In genomic region chr11:72795149-72795454, GRCm38 (mm10) we compare ENCODE assay signal across 9 mouse cellular contexts. TPM values are rescaled to one million over a fixed set of nuclear protein-coding genes. Genes with fewer than 3 reads are reported as not detected.
A peak's percentile ranks its signal among the peaks of the same experiment; 100 is the strongest.
DNase-seq lines count a peak whose midpoint lies in the region; ATAC-seq and TF ChIP-seq lines count a peak whose summit lies in the region.
"Had no signal": no experiment of that assay in that cellular context is flagged by ENCODE, and none has a peak within 500 bp of the region (broad histone marks: within the 10 kb centered on the region; RNA-seq: fewer than 3 reads in every experiment).

No protein-coding gene starts in this region.

- WGBS in lung, embryonic 14.5 days = 17% methylated on average over 14 of the region's 14 CpGs
- 24% methylated on average over 14 of the region's 14 CpGs for WGBS in forebrain, embryonic 10.5 days
- 18% methylated on average over 14 of the region's 14 CpGs for WGBS in limb, embryonic 13.5 days
- 15% methylated on average over 14 of the region's 14 CpGs for WGBS in olfactory bulb, adult 2 months

- peak overlapping the region; percentile 81 for H3K27ac ChIP-seq in lung, embryonic 14.5 days (ENCODE audit: low read depth)
- H3K27ac ChIP-seq in forebrain, embryonic 10.5 days = peak overlapping the region; percentile 93
- H3K27ac ChIP-seq in limb, embryonic 13.5 days = peak overlapping the region; percentile 86
- peak overlapping the region; percentile 88 for H3K27ac ChIP-seq in olfactory bulb, adult 2 months (ENCODE audit: insufficient read depth, low read depth, low read length)

- H3K9me3 ChIP-seq in lung, embryonic 14.5 days (ENCODE audit: low read depth, low read length) = no peaks in the 10 kb centered on the region
- no peaks in the 10 kb centered on the region for H3K9me3 ChIP-seq in forebrain, embryonic 10.5 days
- no peaks in the 10 kb centered on the region for H3K9me3 ChIP-seq in limb, embryonic 13.5 days

- peak overlapping the region; percentile 85 for H3K9ac ChIP-seq in lung, embryonic 14.5 days
- peak overlapping the region; percentile 84 for H3K9ac ChIP-seq in limb, embryonic 13.5 days

- intact Hi-C loops in left cerebral cortex, postnatal 14 days (cut with DNase I) = no loop called here
- intact Hi-C loops in left cerebral cortex, postnatal 10 days (cut with DNase I) = no loop called here

- no peaks in the 10 kb centered on the region for H3K36me3 ChIP-seq in lung, embryonic 14.5 days (ENCODE audit: insufficient read depth)
- no peaks in the 10 kb centered on the region for H3K36me3 ChIP-seq in forebrain, embryonic 10.5 days (replicated peaks)
- H3K36me3 ChIP-seq in limb, embryonic 13.5 days = no peaks in the 10 kb centered on the region

- no peak for TF ChIP-seq CTCF in lung, embryonic 14.5 days (IDR thresholded peaks at IDR 0.05; ENCODE audit: low read depth)
- TF ChIP-seq CTCF in olfactory bulb, adult 2 months (IDR thresholded peaks at IDR 0.05; ENCODE audit: insufficient read depth, low read depth, low read length) = no peak

- TF ChIP-seq POLR2A in olfactory bulb, adult 2 months (IDR thresholded peaks at IDR 0.05; ENCODE audit: insufficient read depth, low read depth, low read length) = no peak

- peak; percentile 52 for ATAC-seq in lung, embryonic 14.5 days (ENCODE audit: insufficient read depth)
- peak; percentile 17; the same call in 1 of the 2 replicates for ATAC-seq in limb, embryonic 13.5 days (ENCODE audit: low FRiP score, low read depth)

- H3K27me3 ChIP-seq in lung, embryonic 14.5 days (ENCODE audit: insufficient read depth, low read length) = no peaks in the 10 kb centered on the region
- no peaks in the 10 kb centered on the region for H3K27me3 ChIP-seq in forebrain, embryonic 10.5 days (ENCODE audit: poor library complexity, severe bottlenecking)
- H3K27me3 ChIP-seq in limb, embryonic 13.5 days = no peaks in the 10 kb centered on the region

- H3K4me2 ChIP-seq in lung, embryonic 14.5 days = peak overlapping the region; percentile 66
- peak overlapping the region; percentile 90 for H3K4me2 ChIP-seq in limb, embryonic 13.5 days (replicated peaks)

- H3K4me1 ChIP-seq in lung, embryonic 14.5 days (ENCODE audit: insufficient read depth) = no peaks in the 10 kb centered on the region
- peaks cover 20% of the 10 kb centered on the region for H3K4me1 ChIP-seq in forebrain, embryonic 10.5 days
- H3K4me1 ChIP-seq in limb, embryonic 13.5 days = peaks cover 14% of the 10 kb centered on the region
- no peaks in the 10 kb centered on the region for H3K4me1 ChIP-seq in olfactory bulb, adult 2 months (ENCODE audit: control insufficient read depth, insufficient read depth, low read length)

- DNase-seq in lung, embryonic 14.5 days = no peak
- no peak for DNase-seq in lung, postnatal 4 days
- DNase-seq in forebrain, embryonic 10.5 days (ENCODE audit: extremely low spot score, low spot score) = no peak
- no peak for DNase-seq in left cerebral cortex, postnatal 14 days (ENCODE audit: low spot score in 2 of 2)
- no peak for DNase-seq in left cerebral cortex, postnatal 10 days (ENCODE audit: extremely low spot score in 1 of 2, low spot score in 2 of 2)
- no peak for DNase-seq in cerebellum, adult 18-20 months
- DNase-seq: cerebellum, adult 11 months had no signal

- H3K4me3 ChIP-seq in lung, embryonic 14.5 days (ENCODE audit: low read depth, low read length) = peak overlapping the region; percentile 96
- H3K4me3 ChIP-seq in forebrain, embryonic 10.5 days = peak overlapping the region; percentile 99
- H3K4me3 ChIP-seq in limb, embryonic 13.5 days = peak overlapping the region; percentile 95
- peak overlapping the region; percentile 77 for H3K4me3 ChIP-seq in olfactory bulb, adult 2 months (ENCODE audit: insufficient read depth, low read depth, low read length)

RNA-seq across cellular contexts. Expression of gene Cyb5d2, which starts 0.8 kb away (rescaled TPM):
- polyA plus RNA-seq in lung, embryonic 14.5 days (2014; fragmentation: Nextera tagmentation; extraction: Ambion mirVana) = 4.3 and 4.7 TPM in 2 replicates
- 4.7 and 4.9 TPM in 2 replicates for polyA plus RNA-seq in forebrain, embryonic 10.5 days (2016; fragmentation: Nextera tagmentation; extraction: Ambion mirVana)
- polyA plus RNA-seq in limb, embryonic 13.5 days (2015; fragmentation: Nextera tagmentation; extraction: Ambion mirVana) = 6.5 and 6.7 TPM in 2 replicates
- polyA plus RNA-seq in olfactory bulb, adult 2 months (2012; ENCODE audit: insufficient read depth, insufficient read length, low replicate concordance, missing spikeins) = not detected in 2 replicates
- total RNA-seq in left cerebral cortex, postnatal 14 days (2021) = 10 to 100 TPM; 11.6 to 13.1 TPM
- 10 to 100 TPM in 1 of 2 experiments, 1 to 10 TPM in 1; 8.6 to 11.5 TPM for total RNA-seq in left cerebral cortex, postnatal 10 days (2021)

RNA-seq across cellular contexts. Expression of gene Zzef1, which starts 0.9 kb away (rescaled TPM):
- polyA plus RNA-seq in lung, embryonic 14.5 days (2014; fragmentation: Nextera tagmentation; extraction: Ambion mirVana) = 12.2 and 12.6 TPM in 2 replicates
- 6.2 and 7.5 TPM in 2 replicates for polyA plus RNA-seq in forebrain, embryonic 10.5 days (2016; fragmentation: Nextera tagmentation; extraction: Ambion mirVana)
- polyA plus RNA-seq in limb, embryonic 13.5 days (2015; fragmentation: Nextera tagmentation; extraction: Ambion mirVana) = 9.2 and 10.4 TPM in 2 replicates
- polyA plus RNA-seq in olfactory bulb, adult 2 months (2012; ENCODE audit: insufficient read depth, insufficient read length, low replicate concordance, missing spikeins) = 28.8 TPM in 1 of 2 replicates, not detected in the other
- 10 to 100 TPM; 46.9 to 50.0 TPM for total RNA-seq in left cerebral cortex, postnatal 14 days (2021)
- total RNA-seq in left cerebral cortex, postnatal 10 days (2021) = 10 to 100 TPM; 49.3 to 49.4 TPM
